Mouse (Mus musculus) hindbrain, embryonic 15.5 days (tissue): Measurements from ENCODE around the gene Scp2d1. TPM values are rescaled to one million over a fixed set of nuclear protein-coding genes. Genes with fewer than 3 reads are reported as not detected.
A peak's percentile ranks its signal among the peaks of the same experiment; 100 is the strongest.
"Not testable (repeated sequence)": the region's sequence is repeated elsewhere in the genome, so short reads cannot be mapped to it uniquely, and the experiment has no call there.

Source experiments
- ATAC-seq: fragments of 200-750 bp; cut with Nextera tagmentation; 2 replicates; pipeline ENCODE4 v1.8.0; 2017; ENCODE audit warnings: low read depth, moderate number of reproducible peaks, moderate TSS enrichment; ENCODE audit not compliant: low FRiP score
- H3K27ac ChIP-seq: fragments of 300-500 bp; sonication (generic); replicated peaks from 2 replicates; pipeline ENCODE4 v1.5.1; 2015; ENCODE audit warnings: mild to moderate bottlenecking, inconsistent platforms
- H3K27me3 ChIP-seq: fragments of 300-500 bp; sonication (generic); 2 replicates; pipeline ENCODE4 v1.6.1; 2015; ENCODE audit warnings: control low read depth, inconsistent platforms
- H3K36me3 ChIP-seq: fragments of 300-500 bp; sonication (generic); 2 replicates; pipeline ENCODE4 v1.6.1; 2015; ENCODE audit warnings: control low read depth, inconsistent platforms
- H3K4me1 ChIP-seq: fragments of 300-500 bp; sonication (generic); replicated peaks from 2 replicates; pipeline ENCODE4 v1.6.1; 2015; ENCODE audit warnings: control low read depth, inconsistent platforms
- H3K4me2 ChIP-seq: fragments of 300-500 bp; sonication (generic); 2 replicates; pipeline ENCODE4 v1.6.1; 2015; ENCODE audit warnings: moderate library complexity, mild to moderate bottlenecking, inconsistent platforms
- H3K4me3 ChIP-seq: fragments of 300-500 bp; sonication (generic); 2 replicates; pipeline ENCODE4 v1.5.1; 2015; ENCODE audit warnings: mild to moderate bottlenecking, inconsistent platforms
- H3K9ac ChIP-seq: fragments of 300-500 bp; sonication (generic); 2 replicates; pipeline ENCODE4 v1.6.1; 2015; ENCODE audit warnings: inconsistent platforms
- H3K9me3 ChIP-seq: fragments of 300-500 bp; sonication (generic); 2 replicates; pipeline ENCODE4 v1.6.1; 2016; ENCODE audit warnings: control low read depth, inconsistent platforms
- WGBS: fragments of 180-500 bp; shearing (Covaris S2); methylation state at CpG from one replicate; pipeline ENCODE4 v1.1.7; 2015; 5-methylcytosine and 5-hydroxymethylcytosine counted together
- polyA plus RNA-seq: library from polyadenylated mRNA; unstranded; fragments of >200 nt; fragmentation: Nextera tagmentation; extraction: Ambion mirVana; gene quantifications from 2 replicates; pipeline ENCODE4 v1.2.1, GENCODE M21; 2015

The Scp2d1 gene
- not detected in 2 replicates for polyA plus RNA-seq

GRCm38 (mm10) chr2:144823356-144823755 is at the start of gene Scp2d1:
TSS of gene Scp2d1 (plus strand) at chr2:144823656.
- H3K27me3 ChIP-seq, H3K9ac ChIP-seq, ATAC-seq, H3K4me1 ChIP-seq, H3K36me3 ChIP-seq, H3K9me3 ChIP-seq, H3K27ac ChIP-seq, H3K4me2 ChIP-seq, H3K4me3 ChIP-seq: not testable (repeated sequence)
- WGBS = 85% methylated on average over 6 of the region's 6 CpGs

- no peak for ATAC-seq
- Histone ChIP-seq H3K27ac (no peak overlapping the region), H3K36me3 (no peaks in the 10 kb centered on the region), H3K27me3 (no peaks in the 10 kb centered on the region), H3K4me2 (no peak overlapping the region), H3K4me3 (no peak overlapping the region), H3K4me1 (no peaks in the 10 kb centered on the region), H3K9ac (no peak overlapping the region), H3K9me3 (no peaks in the 10 kb centered on the region)
- 82% methylated on average over 8 of the region's 8 CpGs for WGBS
Measured at GRCm38 (mm10) chr2:144774636-144775160, 48.8 kb upstream of the Scp2d1 start.

- H3K9me3 ChIP-seq = no peaks in the 10 kb centered on the region
- no peak overlapping the region for H3K9ac ChIP-seq
- no peak overlapping the region for H3K4me2 ChIP-seq
- 94% methylated on average over 4 of the region's 4 CpGs for WGBS
- H3K4me3 ChIP-seq = no peak overlapping the region
- H3K4me1 ChIP-seq = 0 out of 2 replicates have a peak, but pooled peaks cover under 1% of the 10 kb centered on the region
- ATAC-seq = no peak
- H3K36me3 ChIP-seq = no peaks in the 10 kb centered on the region
- H3K27ac ChIP-seq = no peak overlapping the region
- no peaks in the 10 kb centered on the region for H3K27me3 ChIP-seq
Measured at GRCm38 (mm10) chr2:144775626-144776025, 47.8 kb upstream of the Scp2d1 start.

GRCm38 (mm10) chr2:144779263-144779662 is 44.2 kb upstream of the Scp2d1 start:
- H3K4me2 ChIP-seq = no peak overlapping the region
- 86% methylated on average over 7 of the region's 7 CpGs for WGBS
- H3K27me3 ChIP-seq = no peaks in the 10 kb centered on the region
- H3K9me3 ChIP-seq = no peaks in the 10 kb centered on the region
- H3K9ac ChIP-seq = no peak overlapping the region
- H3K27ac ChIP-seq = no peak overlapping the region
- no peaks in the 10 kb centered on the region for H3K36me3 ChIP-seq
- no peak overlapping the region for H3K4me3 ChIP-seq
- ATAC-seq = no peak
- peaks cover 6% of the 10 kb centered on the region; the same call in 1 of the 2 replicates for H3K4me1 ChIP-seq

GRCm38 (mm10) chr2:144780731-144781130 is 42.7 kb upstream of the Scp2d1 start:
- Histone ChIP-seq H3K4me2 (no peak overlapping the region), H3K4me3 (no peak overlapping the region), H3K27me3 (no peaks in the 10 kb centered on the region), H3K9me3 (no peaks in the 10 kb centered on the region), H3K27ac (no peak overlapping the region), H3K4me1 (peaks cover 6% of the 10 kb centered on the region; the same call in 1 of the 2 replicates), H3K36me3 (no peaks in the 10 kb centered on the region), H3K9ac (no peak overlapping the region)
- WGBS = 51% methylated on average over 5 of the region's 5 CpGs
- ATAC-seq = no peak

GRCm38 (mm10) chr2:144781871-144782270 is 41.6 kb upstream of the Scp2d1 start:
- no peaks in the 10 kb centered on the region for H3K9me3 ChIP-seq
- H3K9ac ChIP-seq = no peak overlapping the region
- no peak for ATAC-seq
- no peaks in the 10 kb centered on the region for H3K27me3 ChIP-seq
- WGBS = 55% methylated on average over 3 of the region's 3 CpGs
- H3K4me2 ChIP-seq = no peak overlapping the region
- H3K27ac ChIP-seq = no peak overlapping the region
- no peak overlapping the region for H3K4me3 ChIP-seq
- H3K36me3 ChIP-seq = no peaks in the 10 kb centered on the region
- peaks cover 6% of the 10 kb centered on the region; the same call in 1 of the 2 replicates for H3K4me1 ChIP-seq

GRCm38 (mm10) chr2:144782481-144782880 is 41.0 kb upstream of the Scp2d1 start:
- Histone ChIP-seq H3K4me3 (no peak overlapping the region), H3K36me3 (no peaks in the 10 kb centered on the region), H3K4me1 (peaks cover 6% of the 10 kb centered on the region; the same call in 1 of the 2 replicates), H3K27me3 (no peaks in the 10 kb centered on the region), H3K9me3 (no peaks in the 10 kb centered on the region), H3K27ac (no peak overlapping the region), H3K4me2 (no peak overlapping the region), H3K9ac (no peak overlapping the region)
- 83% methylated on average over 4 of the region's 4 CpGs for WGBS
- no peak for ATAC-seq

- 67% methylated on average over 1 of the region's 1 CpGs for WGBS
- H3K36me3 ChIP-seq = no peaks in the 10 kb centered on the region
- H3K9me3 ChIP-seq = no peaks in the 10 kb centered on the region
- no peak overlapping the region for H3K9ac ChIP-seq
- no peak overlapping the region for H3K4me3 ChIP-seq
- H3K4me2 ChIP-seq = no peak overlapping the region
- H3K27me3 ChIP-seq = no peaks in the 10 kb centered on the region
- no peak overlapping the region for H3K27ac ChIP-seq
- ATAC-seq = no peak
- H3K4me1 ChIP-seq = peaks cover 6% of the 10 kb centered on the region; the same call in 1 of the 2 replicates
Measured at GRCm38 (mm10) chr2:144783190-144783589, 40.3 kb upstream of the Scp2d1 start.

GRCm38 (mm10) chr2:144783831-144784230 is 39.6 kb upstream of the Scp2d1 start:
- Histone ChIP-seq H3K4me1 (peaks cover 6% of the 10 kb centered on the region; the same call in 1 of the 2 replicates), H3K9me3 (no peaks in the 10 kb centered on the region), H3K4me3 (no peak overlapping the region), H3K36me3 (no peaks in the 10 kb centered on the region), H3K4me2 (no peak overlapping the region), H3K9ac (no peak overlapping the region), H3K27ac (no peak overlapping the region), H3K27me3 (no peaks in the 10 kb centered on the region)
- ATAC-seq = no peak
- WGBS = 93% methylated on average over 6 of the region's 6 CpGs

- H3K9ac ChIP-seq = no peak overlapping the region
- H3K4me1 ChIP-seq = 0 out of 2 replicates have a peak, but pooled peaks cover 7% of the 10 kb centered on the region
- H3K4me3 ChIP-seq = no peak overlapping the region
- H3K27ac ChIP-seq = peak overlapping the region; percentile 13; the same call in 1 of the 2 replicates
- WGBS = 55% methylated on average over 14 of the region's 14 CpGs
- no peak for ATAC-seq
- H3K27me3 ChIP-seq = no peaks in the 10 kb centered on the region
- H3K36me3 ChIP-seq = no peaks in the 10 kb centered on the region
- H3K4me2 ChIP-seq = no peak overlapping the region
- H3K9me3 ChIP-seq = no peaks in the 10 kb centered on the region
Measured at GRCm38 (mm10) chr2:144791671-144792294, 31.7 kb upstream of the Scp2d1 start.

GRCm38 (mm10) chr2:144797515-144797914 is 25.9 kb upstream of the Scp2d1 start:
- H3K4me3 ChIP-seq = no peak overlapping the region
- no peaks in the 10 kb centered on the region for H3K27me3 ChIP-seq
- no peak overlapping the region for H3K9ac ChIP-seq
- no peak overlapping the region for H3K27ac ChIP-seq
- 81% methylated on average over 8 of the region's 8 CpGs for WGBS
- no peaks in the 10 kb centered on the region for H3K36me3 ChIP-seq
- H3K4me2 ChIP-seq = no peak overlapping the region
- no peaks in the 10 kb centered on the region for H3K4me1 ChIP-seq
- no peaks in the 10 kb centered on the region for H3K9me3 ChIP-seq
- no peak for ATAC-seq

- Histone ChIP-seq H3K9me3 (no peaks in the 10 kb centered on the region), H3K36me3 (no peaks in the 10 kb centered on the region), H3K9ac (no peak overlapping the region), H3K27ac (no peak overlapping the region), H3K4me3 (no peak overlapping the region), H3K4me2 (no peak overlapping the region), H3K27me3 (no peaks in the 10 kb centered on the region), H3K4me1 (no peaks in the 10 kb centered on the region)
- WGBS = 58% methylated on average over 15 of the region's 15 CpGs
- ATAC-seq = no peak
Measured at GRCm38 (mm10) chr2:144807766-144808754, 15.4 kb upstream of the Scp2d1 start.
